Mouse (Mus musculus): ENCODE results near the gene Abcc6. TPM values are rescaled to one million over a fixed set of nuclear protein-coding genes. Genes with fewer than 3 reads are reported as not detected.

Abcc6 gene
- total and polyA plus RNA-seq, 2 experiments from 2014 or later: 0.89 to 2.1 TPM

GRCm38 (mm10) chr7:45974512-45974911 is 55.6 kb downstream of the Abcc6 start:
- ATAC-seq (ENCODE audit: low FRiP score) (no peak), DNase-seq (ENCODE audit: low spot score) (no peak)
- no peaks in the 10 kb centered on the region for H3K4me1 ChIP-seq (ENCODE audit: insufficient read depth, low read length)
- H3K36me3 ChIP-seq (ENCODE audit: insufficient read depth, low read length): no peaks in the 10 kb centered on the region
- no peak overlapping the region for H3K4me3 ChIP-seq (ENCODE audit: low read depth, low read length)
- 0 out of 2 replicates have a peak, but pooled peaks have one; percentile 26 for TF ChIP-seq CTCF (IDR thresholded peaks at IDR 0.05)
- H3K9ac ChIP-seq (replicated peaks; ENCODE audit: low read length, poor library complexity, severe bottlenecking): no peak overlapping the region
- H3K4me2 ChIP-seq (ENCODE audit: low read depth, low read length, poor library complexity, severe bottlenecking): no peak overlapping the region
- H3K9me3 ChIP-seq (ENCODE audit: low read length): no peaks in the 10 kb centered on the region
- WGBS: 75% methylated on average over 6 of the region's 6 CpGs
- no peaks in the 10 kb centered on the region for H3K27me3 ChIP-seq (ENCODE audit: insufficient read depth, low read length)
- no peak overlapping the region for H3K27ac ChIP-seq (ENCODE audit: low read depth, low read length)

GRCm38 (mm10) chr7:45974103-45974502 is 56.0 kb downstream of the Abcc6 start:
- H3K27me3 ChIP-seq (ENCODE audit: insufficient read depth, low read length): no peaks in the 10 kb centered on the region
- DNase-seq (ENCODE audit: low spot score) (no peak), ATAC-seq (ENCODE audit: low FRiP score) (no peak)
- H3K9ac ChIP-seq (replicated peaks; ENCODE audit: low read length, poor library complexity, severe bottlenecking): no peak overlapping the region
- no peaks in the 10 kb centered on the region for H3K9me3 ChIP-seq (ENCODE audit: low read length)
- 68% methylated on average over 6 of the region's 6 CpGs for WGBS
- no peak overlapping the region for H3K27ac ChIP-seq (ENCODE audit: low read depth, low read length)
- no peak overlapping the region for H3K4me3 ChIP-seq (ENCODE audit: low read depth, low read length)
- no peak overlapping the region for H3K4me2 ChIP-seq (ENCODE audit: low read depth, low read length, poor library complexity, severe bottlenecking)
- H3K4me1 ChIP-seq (ENCODE audit: insufficient read depth, low read length): no peaks in the 10 kb centered on the region
- H3K36me3 ChIP-seq (ENCODE audit: insufficient read depth, low read length): no peaks in the 10 kb centered on the region
- TF ChIP-seq CTCF (IDR thresholded peaks at IDR 0.05): no peak

GRCm38 (mm10) chr7:45973271-45973687 is 56.8 kb downstream of the Abcc6 start:
- 0 out of 2 replicates have a peak overlapping the region, but pooled peaks have one; percentile 32 for H3K27ac ChIP-seq (ENCODE audit: low read depth, low read length)
- WGBS: 59% methylated on average over 6 of the region's 6 CpGs
- ATAC-seq (ENCODE audit: low FRiP score): peak; percentile 95

GRCm38 (mm10) chr7:45971831-45972723 is 58.0 kb downstream of the Abcc6 start:
- Histone ChIP-seq H3K4me3 (ENCODE audit: low read depth, low read length) (no peak overlapping the region), H3K36me3 (ENCODE audit: insufficient read depth, low read length) (no peaks in the 10 kb centered on the region), H3K9ac (replicated peaks; ENCODE audit: low read length, poor library complexity, severe bottlenecking) (no peak overlapping the region), H3K27ac (ENCODE audit: low read depth, low read length) (peak overlapping the region; percentile 73), H3K27me3 (ENCODE audit: insufficient read depth, low read length) (no peaks in the 10 kb centered on the region), H3K9me3 (ENCODE audit: low read length) (no peaks in the 10 kb centered on the region), H3K4me2 (ENCODE audit: low read depth, low read length, poor library complexity, severe bottlenecking) (no peak overlapping the region), H3K4me1 (ENCODE audit: insufficient read depth, low read length) (no peaks in the 10 kb centered on the region)
- WGBS: 86% methylated on average over 11 of the region's 11 CpGs
- DNase-seq (ENCODE audit: low spot score): no peak
- no peak for TF ChIP-seq CTCF (IDR thresholded peaks at IDR 0.05)
- no peak for ATAC-seq (ENCODE audit: low FRiP score)

More at GRCm38 (mm10) chr7:45973271-45973687, 56.8 kb downstream of the Abcc6 start:
- Histone ChIP-seq H3K4me3 (ENCODE audit: low read depth, low read length) (no peak overlapping the region), H3K4me1 (ENCODE audit: insufficient read depth, low read length) (no peaks in the 10 kb centered on the region), H3K9ac (replicated peaks; ENCODE audit: low read length, poor library complexity, severe bottlenecking) (no peak overlapping the region), H3K36me3 (ENCODE audit: insufficient read depth, low read length) (no peaks in the 10 kb centered on the region), H3K4me2 (ENCODE audit: low read depth, low read length, poor library complexity, severe bottlenecking) (no peak overlapping the region), H3K27me3 (ENCODE audit: insufficient read depth, low read length) (no peaks in the 10 kb centered on the region), H3K9me3 (ENCODE audit: low read length) (no peaks in the 10 kb centered on the region)
- peak; percentile 86 for DNase-seq (ENCODE audit: low spot score)
- no peak for TF ChIP-seq CTCF (IDR thresholded peaks at IDR 0.05)

- TF ChIP-seq CTCF (IDR thresholded peaks at IDR 0.05): no peak
- H3K27ac ChIP-seq (ENCODE audit: low read depth, low read length): no peak overlapping the region
- 68% methylated on average over 4 of the region's 4 CpGs for WGBS
- no peaks in the 10 kb centered on the region for H3K4me1 ChIP-seq (ENCODE audit: insufficient read depth, low read length)
- no peak overlapping the region for H3K9ac ChIP-seq (replicated peaks; ENCODE audit: low read length, poor library complexity, severe bottlenecking)
- H3K27me3 ChIP-seq (ENCODE audit: insufficient read depth, low read length): no peaks in the 10 kb centered on the region
- no peaks in the 10 kb centered on the region for H3K36me3 ChIP-seq (ENCODE audit: insufficient read depth, low read length)
- no peak overlapping the region for H3K4me2 ChIP-seq (ENCODE audit: low read depth, low read length, poor library complexity, severe bottlenecking)
- H3K9me3 ChIP-seq (ENCODE audit: low read length): no peaks in the 10 kb centered on the region
- DNase-seq (ENCODE audit: low spot score): no peak
- no peak for ATAC-seq (ENCODE audit: low FRiP score)
- no peak overlapping the region for H3K4me3 ChIP-seq (ENCODE audit: low read depth, low read length)
Measured at GRCm38 (mm10) chr7:45956611-45957010, 73.5 kb downstream of the Abcc6 start.

- Histone ChIP-seq H3K9ac (replicated peaks; ENCODE audit: low read length, poor library complexity, severe bottlenecking) (no peak overlapping the region), H3K27me3 (ENCODE audit: insufficient read depth, low read length) (no peaks in the 10 kb centered on the region), H3K4me1 (ENCODE audit: insufficient read depth, low read length) (no peaks in the 10 kb centered on the region), H3K27ac (ENCODE audit: low read depth, low read length) (no peak overlapping the region), H3K36me3 (ENCODE audit: insufficient read depth, low read length) (no peaks in the 10 kb centered on the region), H3K4me2 (ENCODE audit: low read depth, low read length, poor library complexity, severe bottlenecking) (no peak overlapping the region), H3K9me3 (ENCODE audit: low read length) (no peaks in the 10 kb centered on the region), H3K4me3 (ENCODE audit: low read depth, low read length) (no peak overlapping the region)
- DNase-seq (ENCODE audit: low spot score): no peak
- ATAC-seq (ENCODE audit: low FRiP score): no peak
- 72% methylated on average over 4 of the region's 4 CpGs for WGBS
- no peak for TF ChIP-seq CTCF (IDR thresholded peaks at IDR 0.05)
Measured at GRCm38 (mm10) chr7:45949061-45949460, 81.0 kb downstream of the Abcc6 start.

Data from midbrain, postnatal 0 days (tissue).